Mouse (Mus musculus): ENCODE measurements around the gene Mri1.
A peak's percentile ranks its signal among the peaks of the same experiment; 100 is the strongest.

The Mri1 gene

GRCm38 (mm10) chr8:84236410-84236997 lies 20.6 kb downstream of the Mri1 start:
- no peak for DNase-seq

DNA sequence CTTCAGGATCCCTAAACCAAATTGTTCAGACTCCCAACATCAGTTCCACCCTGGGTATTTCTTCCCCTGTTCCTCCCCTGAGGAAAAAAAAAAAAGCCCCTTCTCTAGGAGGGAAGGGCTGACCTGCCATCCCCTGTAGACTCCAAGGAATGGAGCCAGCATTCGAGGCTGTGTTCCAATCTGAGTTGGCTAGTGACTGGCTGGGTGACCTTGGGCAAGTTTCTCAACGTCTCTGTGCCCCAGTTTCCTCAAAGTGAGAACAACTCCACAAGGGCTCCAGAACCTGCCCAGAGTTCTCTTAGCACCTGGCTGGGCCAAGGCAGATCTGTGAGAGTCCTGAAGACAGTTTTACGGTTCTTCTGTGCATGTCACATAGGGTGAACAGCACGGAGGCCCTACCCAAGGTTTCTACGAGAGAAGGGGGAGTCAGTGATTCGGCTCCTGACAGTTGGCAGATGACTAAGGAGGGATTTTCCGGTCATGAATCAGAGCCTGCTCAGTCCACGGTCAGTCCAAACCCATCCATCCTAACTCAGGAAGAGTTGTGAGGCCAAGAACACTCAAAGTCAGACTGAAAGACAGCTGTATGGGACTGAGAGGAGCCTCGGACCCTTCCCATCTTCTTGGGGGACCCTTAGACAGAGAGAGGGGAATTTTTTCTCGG lies 21.2 kb downstream of the Mri1 start:
- no peak for DNase-seq

DNA sequence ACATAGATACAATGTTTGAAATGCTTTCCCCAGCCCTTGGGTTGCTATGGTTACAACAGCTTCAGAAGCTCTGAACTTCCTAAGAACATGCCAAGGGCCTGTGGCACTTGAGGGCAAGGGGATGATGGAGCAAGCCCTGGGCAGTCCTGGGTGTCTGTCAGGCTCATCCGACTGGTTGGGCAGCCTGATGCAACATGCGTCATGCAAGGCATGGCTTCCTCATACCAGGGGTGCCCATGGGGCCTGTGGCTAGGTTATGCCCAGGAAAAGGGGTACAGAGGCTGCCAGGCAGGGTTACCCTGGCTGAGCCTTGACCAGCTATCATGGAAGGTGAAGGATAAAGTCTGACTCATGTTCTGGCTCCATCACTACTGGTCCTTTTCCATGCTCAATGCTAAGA lies 24.1 kb downstream of the Mri1 start:
- DNase-seq = no peak

DNA sequence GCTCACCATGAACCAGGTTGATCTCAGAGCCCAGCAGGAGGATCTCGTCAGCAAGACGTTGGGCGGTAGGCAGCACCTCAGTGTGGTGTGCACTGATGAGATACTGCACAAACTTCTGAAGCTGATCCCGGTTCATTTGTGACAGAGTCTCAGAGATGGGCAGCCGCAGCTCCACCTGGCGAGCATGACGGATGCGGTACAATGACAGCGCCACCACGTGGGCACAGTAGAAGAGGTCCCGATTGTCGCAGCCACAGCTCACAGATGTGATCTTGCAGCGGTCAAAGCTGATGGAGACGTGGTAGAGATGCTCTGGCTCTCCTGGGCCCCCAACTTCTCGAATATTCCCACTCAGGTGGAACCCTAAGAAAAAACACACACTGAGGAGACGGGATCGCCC lies 26.4 kb downstream of the Mri1 start:
- no peak for DNase-seq

- no peak for DNase-seq
Measured at GRCm38 (mm10) chr8:84223322-84224029, 33.6 kb downstream of the Mri1 start.

- DNase-seq = no peak
Measured at GRCm38 (mm10) chr8:84222566-84223165, 34.5 kb downstream of the Mri1 start.

- no peak for DNase-seq
Measured at GRCm38 (mm10) chr8:84220105-84220504, 37.0 kb downstream of the Mri1 start.

- DNase-seq = no peak
Measured at GRCm38 (mm10) chr8:84218143-84218542, 39.0 kb downstream of the Mri1 start.

DNA sequence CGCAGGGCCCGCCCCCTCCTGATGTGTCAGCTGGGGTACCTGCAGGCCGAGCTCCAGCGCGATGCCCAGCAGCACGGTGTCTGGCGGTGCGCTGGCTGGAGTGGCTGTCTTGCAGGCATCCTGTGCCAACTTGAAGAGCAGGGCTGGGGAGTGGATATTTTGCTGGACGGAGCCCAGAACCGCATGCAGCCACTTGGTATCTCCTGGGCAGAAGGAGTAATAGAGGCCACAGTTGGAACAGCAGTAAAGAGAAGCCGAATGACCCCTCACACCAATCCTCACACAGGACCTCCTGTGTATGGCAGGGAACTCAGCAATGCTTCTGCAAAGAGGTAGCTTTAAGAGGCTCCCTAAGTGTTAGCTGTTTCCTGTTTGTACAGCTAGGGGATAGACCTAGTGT lies 39.9 kb downstream of the Mri1 start:
- no peak for DNase-seq

DNA sequence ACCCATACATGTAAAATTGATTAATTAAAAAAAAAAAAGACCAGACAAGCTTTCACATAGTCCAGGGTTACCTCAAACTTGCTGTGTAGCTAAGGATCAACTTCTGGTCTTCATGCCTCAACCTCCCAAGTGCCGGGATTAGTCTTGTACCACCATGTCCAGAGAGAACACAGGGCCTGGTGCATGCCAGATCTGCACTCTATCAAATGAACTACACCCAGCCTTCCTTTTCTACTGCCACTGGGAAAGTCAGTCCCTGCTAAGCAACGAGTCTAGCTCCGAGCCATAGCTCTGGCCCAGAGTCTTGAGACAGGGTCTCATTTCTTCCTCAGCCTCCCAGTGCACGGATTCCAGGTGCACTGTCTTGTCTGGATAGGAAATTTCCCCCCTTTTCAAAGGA lies 43.8 kb downstream of the Mri1 start:
- no peak for DNase-seq

DNA sequence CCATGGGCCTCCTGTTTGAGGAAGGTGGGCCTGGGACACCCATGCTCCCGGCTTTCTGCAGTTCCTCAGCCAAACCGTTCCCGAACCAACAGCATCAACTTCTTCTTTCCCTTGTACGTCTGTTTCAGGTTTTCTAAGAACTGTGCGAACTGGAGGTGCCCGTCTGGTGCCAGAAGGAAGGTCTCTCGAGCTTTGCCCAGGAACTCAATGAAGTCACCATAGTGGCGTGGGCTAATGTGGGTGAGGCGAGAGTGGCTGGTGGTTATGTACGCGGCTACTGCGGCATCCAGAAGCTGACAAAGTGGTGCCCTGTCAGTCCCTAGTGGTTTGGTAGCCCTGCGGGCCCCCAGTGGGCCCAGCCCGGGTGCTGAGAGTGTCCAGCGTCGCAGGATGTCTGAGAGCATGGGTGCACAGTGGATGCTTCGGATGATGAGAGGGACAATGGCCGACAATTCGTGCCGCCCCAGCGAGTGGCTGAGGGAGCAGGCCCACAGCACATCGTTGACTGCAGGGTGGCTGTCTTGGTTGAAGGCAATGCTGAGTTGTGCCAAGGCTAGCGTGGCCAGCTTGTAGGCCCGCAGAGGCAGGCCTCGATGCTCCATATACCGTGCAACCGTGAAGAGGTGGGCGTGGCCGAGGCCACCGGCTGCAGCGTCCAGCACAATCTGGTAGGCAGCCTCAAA lies 45.1 kb downstream of the Mri1 start:
- no peak for DNase-seq

- DNase-seq = no peak
Measured at GRCm38 (mm10) chr8:84211202-84211601, 45.9 kb downstream of the Mri1 start.

DNA sequence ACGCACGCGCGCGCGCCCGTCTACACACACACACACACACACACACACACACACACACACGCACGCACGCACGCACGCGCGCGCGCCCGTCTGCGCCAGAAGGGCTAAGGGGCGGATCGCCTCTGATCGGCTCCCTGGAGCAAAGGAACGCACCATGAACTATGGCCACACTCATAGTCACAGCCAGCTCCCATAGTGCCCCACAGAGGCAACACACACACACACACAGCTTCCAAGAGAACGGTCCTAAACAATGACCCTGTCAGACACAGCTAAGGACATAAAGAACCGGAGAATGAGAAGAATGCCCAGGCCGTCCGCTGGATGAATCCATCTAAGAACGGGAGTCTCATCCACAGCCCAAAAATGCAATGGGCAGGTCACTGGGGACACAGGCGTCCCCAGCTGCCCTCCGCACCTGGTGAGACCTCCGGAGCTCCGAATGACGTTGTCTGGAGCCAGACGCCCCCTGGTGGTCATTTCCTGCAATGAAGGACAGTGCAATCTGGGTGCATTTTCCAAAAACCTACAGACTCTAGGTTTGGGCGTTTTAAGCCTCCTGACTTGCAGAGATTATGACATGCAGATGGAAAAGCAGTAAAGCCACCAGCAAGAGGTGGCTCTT lies 46.8 kb downstream of the Mri1 start:
- DNase-seq = peak; percentile 78

DNA sequence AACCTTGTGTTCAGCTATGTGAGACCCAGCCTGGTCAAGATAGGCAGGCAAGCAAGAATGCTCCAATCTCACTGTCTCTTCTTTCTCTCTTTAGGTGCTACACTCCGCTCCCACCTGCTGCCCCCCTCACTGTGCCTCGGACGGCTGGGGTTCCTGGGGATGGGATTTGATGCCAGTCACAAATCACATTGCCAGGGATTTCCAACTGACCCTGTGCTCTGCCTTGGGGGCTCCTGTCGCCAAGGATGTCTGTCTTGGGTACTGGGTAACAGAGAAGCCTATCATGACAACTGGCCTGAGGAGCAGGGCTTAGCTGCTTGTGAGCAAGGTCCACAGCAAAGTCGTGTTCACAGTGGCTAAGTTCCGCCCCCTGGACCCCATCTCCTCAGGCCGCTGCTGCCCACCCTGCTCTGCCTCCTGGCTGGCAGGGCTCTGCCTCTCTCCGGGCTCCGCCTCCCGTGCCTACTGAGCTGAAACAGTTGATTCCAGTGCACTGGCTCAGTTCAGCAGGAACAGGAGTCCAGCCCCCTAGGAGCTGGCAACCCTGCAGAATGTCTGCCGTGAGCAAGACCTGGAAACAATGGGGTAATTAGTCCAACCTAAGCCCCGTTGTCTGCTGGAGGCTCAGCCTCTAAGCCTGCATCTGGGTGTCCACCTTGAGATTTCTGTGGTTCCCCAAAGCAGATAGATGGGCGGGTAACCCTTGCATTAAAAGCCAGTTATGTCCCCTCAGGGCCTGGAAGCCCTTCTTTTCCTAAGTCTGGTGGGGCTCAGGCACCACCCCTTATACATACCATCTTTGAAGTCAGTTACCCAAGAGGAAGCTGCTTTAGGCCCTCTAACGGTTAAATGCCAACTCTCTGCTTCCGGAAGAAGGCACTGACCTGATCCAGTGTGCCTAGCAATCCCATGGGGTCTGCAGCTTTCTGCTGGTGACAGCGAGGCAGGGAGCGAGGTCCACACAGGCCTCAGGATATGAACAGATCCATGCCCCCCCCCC lies 48.4 kb downstream of the Mri1 start:
- DNase-seq = no peak

DNA sequence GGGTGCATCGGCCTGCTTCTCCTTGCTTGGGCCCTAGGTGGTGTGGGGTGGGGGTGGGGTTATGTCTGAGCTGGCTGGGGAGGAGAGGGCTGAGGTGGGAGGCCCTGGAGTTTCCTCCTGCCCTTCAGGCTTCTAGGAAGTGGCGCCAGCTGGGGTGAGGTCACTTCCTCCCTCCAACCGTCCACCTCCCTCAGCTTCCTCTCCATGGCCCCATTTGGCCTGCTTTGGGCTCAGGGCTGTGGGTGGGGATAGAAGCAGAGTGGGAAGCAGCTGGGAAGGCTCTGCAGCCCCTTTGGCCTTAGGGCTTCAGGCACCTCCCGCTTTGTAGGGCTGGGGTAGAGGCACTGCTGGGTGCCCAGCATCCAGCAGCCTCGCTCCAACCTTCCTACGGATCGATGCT lies 49.3 kb downstream of the Mri1 start:
- no peak for DNase-seq

DNA sequence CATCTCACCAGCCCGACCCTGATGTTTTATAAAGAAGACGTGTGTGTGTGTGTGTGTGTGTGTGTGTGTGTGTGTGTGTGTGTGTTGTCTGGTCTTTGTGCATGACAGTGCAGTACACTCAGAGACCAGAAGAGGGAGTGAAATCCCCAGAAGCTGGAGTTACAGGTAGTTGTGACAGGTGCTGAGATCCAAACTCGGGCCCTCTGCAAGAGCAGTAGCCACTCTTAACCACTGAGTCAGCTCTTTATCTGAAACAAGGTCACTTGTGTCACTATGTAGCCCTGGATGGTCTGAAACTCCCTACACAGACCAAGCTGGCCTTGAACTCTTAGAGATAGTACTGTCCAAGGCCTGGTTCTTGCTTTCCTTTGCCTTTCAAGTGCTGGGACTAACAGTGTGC lies 50.5 kb downstream of the Mri1 start:
- no peak for DNase-seq

DNA sequence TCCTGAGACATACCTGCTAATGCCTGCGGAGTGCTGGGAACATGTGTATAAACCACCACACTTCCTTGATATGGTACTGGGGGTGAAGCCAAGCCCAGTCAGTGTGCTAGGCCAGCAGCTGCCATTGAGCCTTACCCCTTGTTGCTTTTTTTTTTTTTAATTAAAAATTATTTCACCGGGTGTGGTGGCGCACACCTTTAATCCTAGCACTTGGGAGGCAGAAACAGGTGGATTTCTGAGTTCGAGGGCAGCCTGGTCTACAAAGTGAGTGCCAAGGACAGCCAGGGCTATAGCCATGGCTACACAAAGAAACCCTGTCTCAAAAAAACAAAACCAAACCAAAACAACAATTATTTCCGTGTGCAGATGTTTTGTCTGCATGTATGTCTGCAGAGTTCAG lies 52.1 kb downstream of the Mri1 start:
- no peak for DNase-seq

DNA sequence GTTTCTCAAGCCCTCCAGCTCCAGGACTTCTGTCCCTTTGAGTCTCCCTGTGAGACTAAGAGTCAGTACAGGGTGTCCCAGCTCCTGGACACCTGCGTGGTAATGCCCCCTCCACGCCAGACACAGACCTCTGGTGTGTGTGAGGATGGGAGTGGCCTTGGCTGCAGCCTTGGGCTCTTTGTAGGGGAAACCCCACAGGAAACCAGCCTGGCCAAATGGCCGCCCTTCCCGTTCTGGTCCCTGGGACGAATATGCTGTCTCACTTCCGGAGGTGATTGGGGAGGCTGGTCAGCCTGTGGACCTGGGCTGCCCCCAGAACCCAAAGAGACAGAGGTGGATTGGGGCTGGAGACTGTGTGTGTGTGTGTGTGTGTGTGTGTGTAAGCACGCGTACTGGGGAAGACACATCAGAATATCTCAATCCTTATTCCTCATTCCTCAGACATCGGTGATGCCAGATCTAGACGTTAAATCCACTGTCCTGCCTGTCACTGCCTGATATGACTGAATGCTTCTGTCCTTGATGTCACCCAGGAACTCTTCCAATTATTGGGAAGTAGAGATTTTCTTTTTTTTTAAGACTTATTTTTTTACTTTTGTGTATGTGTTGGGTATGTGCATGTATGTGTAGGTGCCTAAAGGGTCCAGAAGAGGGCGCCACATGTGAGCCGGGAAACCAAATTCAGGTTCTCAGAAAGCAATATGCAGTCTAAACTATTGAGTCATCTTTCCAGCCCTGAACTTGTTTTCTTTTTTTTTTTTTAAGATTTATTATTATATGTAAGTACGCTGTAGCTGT lies 53.0 kb downstream of the Mri1 start:
- no peak for DNase-seq

GRCm38 (mm10) chr8:84202938-84203917 lies 53.9 kb downstream of the Mri1 start:
- DNase-seq = no peak

DNA sequence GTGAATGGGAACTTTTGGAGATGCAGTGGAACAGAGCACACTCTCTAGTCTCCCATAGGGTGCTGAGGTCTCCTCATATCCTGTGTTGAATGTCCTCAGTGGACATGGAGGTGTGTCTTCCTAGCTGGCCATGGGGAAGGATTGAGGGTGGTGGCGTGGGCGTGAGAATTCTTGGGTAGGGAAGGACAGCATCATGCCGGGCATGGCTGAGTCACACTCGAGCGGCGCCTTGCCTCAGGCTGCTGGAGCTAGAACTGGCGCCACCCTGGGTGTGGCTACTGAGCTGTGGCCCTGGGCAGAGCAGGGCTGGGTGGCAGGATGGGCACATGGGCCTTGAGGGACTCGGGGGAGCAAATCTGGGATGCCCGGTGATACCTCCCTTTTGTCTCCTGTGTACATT lies 54.7 kb downstream of the Mri1 start:
- DNase-seq = no peak

All from cerebellum, adult 9-11 months (tissue).